Mouse (Mus musculus) liver, postnatal 0 days (tissue): ENCODE results near the gene Dnah1.

ENCODE experiments used
- CTCF ChIP-seq: sonication (generic); IDR thresholded peaks from 2 replicates; pipeline ENCODE4 v1.5.1; 2016; ENCODE audit warnings: antibody characterized with exemption, low read depth
- EP300 ChIP-seq: IDR thresholded peaks from 2 replicates; pipeline ENCODE4 v1.6.1; 2016; ENCODE audit warnings: antibody characterized with exemption, low read depth, mild to moderate bottlenecking

DNA sequence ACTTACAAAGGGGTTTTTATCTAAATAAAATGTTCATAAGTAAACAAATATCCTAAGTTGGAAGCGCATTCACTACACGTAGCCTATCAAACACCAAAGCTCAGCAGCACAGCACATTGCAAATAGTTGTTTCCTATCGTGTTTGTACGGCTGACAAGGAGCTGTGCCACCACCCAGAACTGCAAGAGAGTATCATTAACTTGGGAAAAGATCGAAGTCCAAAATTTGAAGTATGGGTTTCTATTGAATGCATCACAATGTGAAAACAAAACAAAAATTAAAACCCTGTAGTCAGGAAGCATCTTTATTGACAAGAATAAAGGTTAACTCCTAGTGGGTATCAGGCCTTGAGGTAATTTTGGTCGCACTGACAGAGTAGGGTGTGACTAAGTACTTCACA is 75.3 kb downstream of the Dnah1 start:
- TF ChIP-seq EP300 = no peak
- TF ChIP-seq CTCF = no peak
